Mouse (Mus musculus) embryo, embryonic 11 days (tissue): ENCODE data around the gene Platr17.

Experiments used
- DNase-seq: peaks from one replicate; pipeline ENCODE4 v3.0.0-alpha.2; 2015

Gene Platr17

GRCm38 (mm10) chr17:33920282-33921097, 15.6 kb downstream of the Platr17 start:
- peak; percentile 90 for DNase-seq

- no peak for DNase-seq
Observed at GRCm38 (mm10) chr17:33921361-33921760, 16.4 kb downstream of the Platr17 start.

GRCm38 (mm10) chr17:33924577-33925283, 19.8 kb downstream of the Platr17 start:
- peak; percentile 19 for DNase-seq

- no peak for DNase-seq
Observed at GRCm38 (mm10) chr17:33925406-33926116, 20.6 kb downstream of the Platr17 start.

- DNase-seq = no peak
Observed at GRCm38 (mm10) chr17:33926207-33926932, 21.4 kb downstream of the Platr17 start.

GRCm38 (mm10) chr17:33928251-33928947, 23.5 kb downstream of the Platr17 start:
- no peak for DNase-seq

- peak; percentile 98 for DNase-seq
Observed at GRCm38 (mm10) chr17:33929371-33930279, 24.7 kb downstream of the Platr17 start, which contains the start of gene Rgl2. Rgl2 (plus strand) TSS chr17:33929543.

GRCm38 (mm10) chr17:33930280-33931158, 25.6 kb downstream of the Platr17 start:
- DNase-seq = peak; percentile 46

GRCm38 (mm10) chr17:33931159-33931866, 26.4 kb downstream of the Platr17 start:
- DNase-seq = no peak

GRCm38 (mm10) chr17:33931947-33932346, 27.0 kb downstream of the Platr17 start:
- no peak for DNase-seq

GRCm38 (mm10) chr17:33932448-33932847, 27.5 kb downstream of the Platr17 start:
- no peak for DNase-seq

GRCm38 (mm10) chr17:33932970-33933369, 28.0 kb downstream of the Platr17 start:
- no peak for DNase-seq

- DNase-seq = no peak
Observed at GRCm38 (mm10) chr17:33935422-33936055, 30.6 kb downstream of the Platr17 start.

- DNase-seq = no peak
Observed at GRCm38 (mm10) chr17:33936993-33937392, 32.1 kb downstream of the Platr17 start.

GRCm38 (mm10) chr17:33938783-33939182, 33.8 kb downstream of the Platr17 start:
- no peak for DNase-seq

- DNase-seq = peak; percentile 94
Observed at GRCm38 (mm10) chr17:33940206-33940805, 35.4 kb downstream of the Platr17 start, which contains the start of the genes Pfdn6 and Wdr46. Pfdn6 (minus strand) TSS chr17:33940343. Wdr46 (plus strand) TSS chr17:33940660.

- no peak for DNase-seq
Observed at GRCm38 (mm10) chr17:33940981-33941380, 36.0 kb downstream of the Platr17 start.

GRCm38 (mm10) chr17:33941381-33941780, 36.4 kb downstream of the Platr17 start:
- DNase-seq = no peak
